Mouse (Mus musculus) lung, postnatal 0 days (tissue): Measurements from ENCODE around the gene Tes3-ps.

Experiments
- CTCF ChIP-seq: IDR thresholded peaks from 2 replicates; pipeline ENCODE4 v1.5.1; 2016; ENCODE audit warnings: antibody characterized with exemption, mild to moderate bottlenecking
- EP300 ChIP-seq: IDR thresholded peaks from 2 replicates; pipeline ENCODE4 v1.6.1; 2016; ENCODE audit warnings: antibody characterized with exemption, mild to moderate bottlenecking, control low read depth

- TF ChIP-seq CTCF, result no peak
- TF ChIP-seq EP300, result no peak; the same call in 1 of the 2 replicates
These were observed 32.3 kb upstream of the Tes3-ps start for GRCm38 (mm10) chr13:49460692-49461414.
